Mouse (Mus musculus) kidney, adult 2 months (tissue): Measurements from ENCODE around the gene Acsm3.

Experiments used
- CTCF ChIP-seq: fragments of 200-500 bp; conservative IDR thresholded peaks from 2 replicates; pipeline ENCODE4 v1.5.1; 2011; ENCODE audit warnings: low read depth, mild to moderate bottlenecking, control low read depth, low read length, moderate library complexity, mixed read lengths; ENCODE audit not compliant: insufficient read depth, insufficient read length
- POLR2A ChIP-seq: fragments of 200-500 bp; IDR thresholded peaks from one replicate; pipeline ENCODE4 v1.6.1; 2011; ENCODE audit warnings: low read depth, low read length, control low read depth

DNA sequence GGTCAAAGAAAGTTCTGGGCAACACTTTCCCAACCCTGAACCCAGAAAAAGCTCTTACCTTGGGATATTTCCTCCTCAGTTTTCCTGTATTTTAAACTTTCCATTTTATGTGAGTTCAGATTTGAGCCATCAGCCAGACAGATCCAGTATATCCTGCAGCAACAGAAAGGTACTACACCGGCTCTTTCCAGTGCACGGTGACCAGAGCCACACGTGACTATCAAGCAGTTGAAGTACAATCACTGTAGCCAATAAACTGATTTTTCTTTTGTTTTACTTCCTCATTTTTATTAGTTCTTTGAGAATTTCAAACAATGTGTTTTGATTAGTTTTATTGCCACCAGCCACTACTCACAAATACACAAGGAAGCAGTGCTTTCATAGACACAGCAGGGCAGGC lies 3.7 kb downstream of the Acsm3 start:
- TF ChIP-seq POLR2A, result no peak
- TF ChIP-seq CTCF, result no peak
